Mouse (Mus musculus): ENCODE data around the gene Psmc3ip.

Gene Psmc3ip

DNA sequence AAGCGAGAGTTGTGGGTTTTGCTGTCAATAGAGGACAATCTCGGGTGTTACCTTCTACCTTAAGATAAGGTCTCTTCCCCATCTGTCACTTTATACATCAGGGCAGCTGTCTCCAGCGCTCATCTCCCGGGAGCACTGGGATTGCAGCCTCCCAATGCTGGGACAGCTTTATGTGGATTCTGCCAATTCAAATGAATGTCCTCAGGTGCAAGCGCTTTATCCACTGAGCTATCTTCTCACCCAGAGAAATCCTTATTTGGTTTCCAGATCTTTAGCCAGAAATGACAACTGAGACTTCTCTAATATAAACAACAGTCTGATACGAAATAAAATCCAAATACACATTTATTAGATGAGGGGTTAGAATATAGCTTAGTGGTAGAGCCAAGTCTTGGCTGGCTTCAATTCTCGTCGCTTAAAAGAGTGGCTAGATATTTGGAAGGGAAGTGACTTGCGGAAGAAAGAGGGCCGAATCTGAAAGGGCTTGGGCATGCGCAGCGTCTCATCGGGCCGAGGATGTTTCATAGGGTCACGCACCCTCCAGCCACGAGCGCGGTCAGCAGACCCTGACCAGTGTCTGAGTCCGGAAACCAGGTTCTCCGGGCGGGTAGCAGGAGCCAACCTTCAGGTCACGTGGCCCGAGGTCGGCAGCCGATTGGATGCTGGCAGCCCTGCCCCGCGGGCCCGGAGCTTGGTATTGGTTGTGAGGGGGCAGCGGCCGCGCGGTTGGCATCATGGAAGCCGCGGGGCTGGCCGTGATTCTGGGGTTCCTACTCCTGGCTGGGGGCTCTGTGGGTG, 25.6 kb downstream of the Psmc3ip start, which contains the start of gene Naglu:
TSS of gene Naglu (plus strand) at position 622 of the 798 bp plus-strand sequence.
- TF ChIP-seq GATA4 (IDR thresholded peaks at IDR 0.05; ENCODE audit: insufficient replicate concordance, low read length) = peak; percentile 5; the same call in 1 of the 2 replicates

DNA sequence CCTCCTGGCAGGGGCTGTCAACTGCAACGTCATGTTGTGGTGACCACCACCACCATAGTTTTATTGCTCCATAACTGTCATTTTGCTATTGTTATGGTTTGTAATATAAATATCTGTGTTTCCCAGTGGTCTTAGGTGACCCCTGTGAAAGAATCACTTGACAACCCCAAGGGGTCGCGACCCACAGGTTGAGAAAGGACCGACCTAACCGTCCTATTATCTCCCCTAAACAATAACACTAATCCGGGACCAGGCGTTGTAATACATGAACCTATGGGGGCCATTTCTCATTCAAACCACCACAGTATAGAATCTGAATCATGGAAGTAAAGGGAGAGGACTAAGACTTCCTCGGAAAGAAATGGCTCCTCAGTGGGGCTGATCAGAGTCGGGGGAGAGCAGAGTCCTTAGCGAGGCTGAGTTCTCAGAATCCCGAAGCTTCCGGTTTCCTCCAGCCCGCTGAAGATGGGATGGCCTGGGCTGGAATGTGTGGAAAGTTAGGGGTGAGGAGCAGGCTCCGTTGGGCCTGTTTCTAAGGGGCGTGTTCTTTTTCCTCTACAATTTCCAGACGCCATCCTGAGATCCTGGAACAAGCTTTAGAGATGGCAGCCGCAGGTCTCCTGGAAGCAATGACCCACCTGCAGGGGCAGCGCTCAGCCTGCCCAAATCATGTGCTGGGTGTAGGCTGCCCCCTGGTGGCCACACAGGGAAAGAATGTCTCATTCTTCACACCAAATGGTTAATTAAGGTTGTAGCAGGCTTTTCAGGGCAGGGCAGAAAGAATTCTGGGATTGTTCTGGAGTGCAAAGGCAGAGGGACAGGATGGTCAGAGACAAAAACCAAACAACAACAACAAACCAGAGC, 28.5 kb downstream of the Psmc3ip start:
- no peak for TF ChIP-seq GATA4 (IDR thresholded peaks at IDR 0.05; ENCODE audit: insufficient replicate concordance, low read length)

DNA sequence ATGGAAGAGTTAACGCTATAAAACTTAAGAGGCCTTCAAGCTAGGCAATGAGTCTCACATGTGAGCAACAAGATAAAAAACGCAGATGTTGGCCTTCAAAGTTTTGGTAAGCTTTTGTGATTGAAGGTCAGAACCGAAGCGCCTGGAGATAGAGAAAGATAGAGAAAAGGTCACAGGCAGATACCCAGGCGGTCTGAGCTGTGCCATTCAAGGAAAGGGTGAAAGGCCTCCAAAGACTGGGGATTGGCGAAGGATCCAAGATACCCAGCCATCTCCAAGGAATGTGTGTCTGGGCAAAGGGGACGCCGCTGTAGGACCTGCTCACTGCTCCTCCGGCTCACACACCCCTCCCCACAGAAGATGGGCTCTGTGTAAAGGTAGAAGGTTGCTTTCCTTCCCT, 30.2 kb downstream of the Psmc3ip start:
- no peak for TF ChIP-seq GATA4 (IDR thresholded peaks at IDR 0.05; ENCODE audit: insufficient replicate concordance, low read length)

GRCm38 (mm10) chr11:101064462-101064861, 30.8 kb downstream of the Psmc3ip start:
- TF ChIP-seq GATA4 (IDR thresholded peaks at IDR 0.05; ENCODE audit: insufficient replicate concordance, low read length) = no peak

GRCm38 (mm10) chr11:101063676-101064327, 31.4 kb downstream of the Psmc3ip start:
- TF ChIP-seq GATA4 (IDR thresholded peaks at IDR 0.05; ENCODE audit: insufficient replicate concordance, low read length) = peak; percentile 51; the same call in 1 of the 2 replicates

- TF ChIP-seq GATA4 (IDR thresholded peaks at IDR 0.05; ENCODE audit: insufficient replicate concordance, low read length) = no peak
Measured at GRCm38 (mm10) chr11:101062971-101063675, 32.1 kb downstream of the Psmc3ip start.

DNA sequence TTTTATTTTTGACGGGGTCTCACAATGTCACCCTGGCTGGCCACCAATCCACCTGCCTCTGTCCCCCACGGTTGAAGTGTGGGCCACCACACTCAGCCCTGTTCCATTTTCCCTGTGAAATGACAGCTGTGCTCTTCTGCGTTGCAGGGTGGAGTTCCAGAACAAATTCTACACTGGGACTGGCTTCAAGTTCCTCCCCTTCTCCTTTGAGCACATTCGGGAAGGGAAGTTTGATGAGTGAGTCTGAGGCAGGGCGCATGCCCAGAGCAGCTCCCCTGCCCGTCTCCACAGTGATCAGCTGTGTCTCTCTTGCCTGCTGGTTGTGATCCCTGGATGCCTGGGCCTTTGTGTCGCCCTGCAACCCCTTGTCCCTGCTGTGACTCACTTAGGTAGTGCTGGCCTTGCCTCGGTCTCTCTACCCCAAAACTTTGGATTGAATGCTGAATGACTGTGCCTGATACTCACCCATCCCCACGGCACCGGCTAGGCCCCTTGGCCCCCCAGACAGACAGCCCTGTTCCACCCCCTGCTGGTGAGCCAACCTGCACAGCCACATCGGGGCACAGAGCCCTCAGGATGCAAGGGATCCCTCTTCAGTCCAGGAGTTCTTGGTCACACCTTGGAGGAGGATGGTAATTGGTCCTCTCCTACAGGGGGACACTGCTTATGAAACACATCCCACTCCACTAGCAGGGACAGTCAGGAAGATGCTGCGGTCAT, 32.9 kb downstream of the Psmc3ip start:
- no peak for TF ChIP-seq GATA4 (IDR thresholded peaks at IDR 0.05; ENCODE audit: insufficient replicate concordance, low read length)

- TF ChIP-seq GATA4 (IDR thresholded peaks at IDR 0.05; ENCODE audit: insufficient replicate concordance, low read length) = no peak
Measured at GRCm38 (mm10) chr11:101061049-101061448, 34.2 kb downstream of the Psmc3ip start.

DNA sequence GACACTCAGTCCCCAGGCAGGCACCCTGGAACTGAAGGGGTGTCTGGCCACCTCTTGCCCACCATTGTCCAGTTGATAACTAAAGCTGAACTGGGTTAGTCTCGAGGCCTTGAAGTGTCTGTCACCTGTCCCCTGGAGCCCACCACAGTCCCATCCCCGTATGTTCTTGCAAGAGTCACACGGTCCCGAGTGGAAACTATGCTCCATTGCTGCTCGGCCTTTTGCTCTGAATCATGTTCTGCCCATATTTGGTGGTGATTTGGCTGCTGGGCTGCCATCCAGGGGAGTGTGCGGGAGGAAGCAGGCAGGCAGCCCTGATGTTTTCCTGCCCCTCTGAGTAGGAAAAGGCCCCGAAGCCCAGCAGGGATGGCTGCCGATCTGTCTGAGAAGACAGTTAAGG, 35.1 kb downstream of the Psmc3ip start:
- no peak for TF ChIP-seq GATA4 (IDR thresholded peaks at IDR 0.05; ENCODE audit: insufficient replicate concordance, low read length)

DNA sequence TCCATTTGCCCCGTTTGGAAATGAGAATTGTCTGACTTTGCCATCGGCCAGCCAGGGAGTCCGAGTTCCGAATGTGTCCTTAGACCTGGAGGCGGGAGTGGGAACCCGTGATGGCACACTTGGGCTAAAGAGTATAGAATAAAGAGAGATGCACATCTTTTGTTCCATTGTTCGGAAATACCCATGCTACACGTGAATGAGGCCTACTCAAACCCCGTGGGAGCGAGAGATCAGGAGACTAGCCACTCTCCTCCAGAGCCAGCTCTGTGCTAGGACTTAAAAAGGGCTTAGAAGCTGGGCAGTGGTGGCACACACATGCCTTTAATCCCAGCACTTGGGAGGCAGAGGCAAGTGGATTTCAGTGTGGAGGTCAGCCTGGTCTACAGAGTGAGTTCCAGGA, 35.8 kb downstream of the Psmc3ip start:
- TF ChIP-seq GATA4 (IDR thresholded peaks at IDR 0.05; ENCODE audit: insufficient replicate concordance, low read length) = no peak

- no peak; the same call in 1 of the 2 replicates for TF ChIP-seq GATA4 (IDR thresholded peaks at IDR 0.05; ENCODE audit: insufficient replicate concordance, low read length)
Measured at GRCm38 (mm10) chr11:101058726-101059125, 36.5 kb downstream of the Psmc3ip start.

DNA sequence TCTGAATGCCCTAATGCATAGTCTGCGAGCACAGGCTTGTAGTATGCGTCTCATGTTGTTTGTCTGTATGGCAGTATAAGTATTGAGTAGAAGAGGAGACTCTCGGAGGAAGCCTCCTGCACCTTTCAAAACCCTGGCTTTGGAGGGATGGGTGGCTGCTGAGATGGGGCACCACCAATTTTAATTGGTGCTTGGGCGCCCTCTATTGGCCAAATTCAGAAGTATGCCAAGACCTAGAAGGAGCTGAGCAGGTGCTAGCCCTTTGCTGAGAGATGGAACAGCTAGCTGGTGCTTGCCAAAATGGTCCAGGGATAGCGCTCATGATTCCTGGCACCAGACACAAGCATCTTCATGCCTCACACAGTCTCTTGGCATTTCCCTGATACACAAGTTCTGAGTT, 37.4 kb downstream of the Psmc3ip start:
- no peak for TF ChIP-seq GATA4 (IDR thresholded peaks at IDR 0.05; ENCODE audit: insufficient replicate concordance, low read length)

- TF ChIP-seq GATA4 (IDR thresholded peaks at IDR 0.05; ENCODE audit: insufficient replicate concordance, low read length) = no peak
Measured at GRCm38 (mm10) chr11:101056885-101057284, 38.4 kb downstream of the Psmc3ip start.

- TF ChIP-seq GATA4 (IDR thresholded peaks at IDR 0.05; ENCODE audit: insufficient replicate concordance, low read length) = no peak
Measured at GRCm38 (mm10) chr11:101055418-101055817, 39.8 kb downstream of the Psmc3ip start.

Measured in liver, adult (tissue).